Mouse (Mus musculus) neural tube, embryonic 12.5 days (tissue): ENCODE measurements at regions not wholly inside any gene's neighbourhood (a gene's known extent, or its start where the extent isn't known, plus 50 kb on each side); places are given as distances from the start of the nearest gene placed in this dataset.

Experiments used
- ATAC-seq: fragments of 200-750 bp; cut with Nextera tagmentation; 2 replicates; pipeline ENCODE4 v1.8.0; 2017; ENCODE audit warnings: low read depth, mild to moderate bottlenecking, moderate TSS enrichment, moderate library complexity; ENCODE audit not compliant: low FRiP score
- H3K27ac ChIP-seq: fragments of 300-500 bp; sonication (generic); 2 replicates; pipeline ENCODE4 v1.5.1; 2016
- H3K27me3 ChIP-seq: fragments of 300-500 bp; sonication (generic); replicated peaks from 2 replicates; pipeline ENCODE4 v1.6.1; 2016; ENCODE audit warnings: mild to moderate bottlenecking
- H3K36me3 ChIP-seq: fragments of 300-500 bp; sonication (generic); 2 replicates; pipeline ENCODE4 v1.6.1; 2016; ENCODE audit warnings: mild to moderate bottlenecking
- H3K4me1 ChIP-seq: fragments of 300-500 bp; sonication (generic); 2 replicates; pipeline ENCODE4 v1.6.1; 2016
- H3K4me2 ChIP-seq: fragments of 300-500 bp; sonication (generic); replicated peaks from 2 replicates; pipeline ENCODE4 v1.6.1; 2016; ENCODE audit warnings: mild to moderate bottlenecking
- H3K4me3 ChIP-seq: fragments of 300-500 bp; sonication (generic); 2 replicates; pipeline ENCODE4 v1.5.1; 2016
- H3K9ac ChIP-seq: fragments of 300-500 bp; sonication (generic); 2 replicates; pipeline ENCODE4 v1.6.1; 2016; ENCODE audit warnings: mild to moderate bottlenecking
- H3K9me3 ChIP-seq: fragments of 300-500 bp; sonication (generic); 2 replicates; pipeline ENCODE4 v1.6.1; 2016; ENCODE audit warnings: mild to moderate bottlenecking
- WGBS: fragments of 180-500 bp; shearing (Covaris S2); methylation state at CpG from one replicate; pipeline ENCODE4 v1.1.7; 2016; 5-methylcytosine and 5-hydroxymethylcytosine counted together

DNA sequence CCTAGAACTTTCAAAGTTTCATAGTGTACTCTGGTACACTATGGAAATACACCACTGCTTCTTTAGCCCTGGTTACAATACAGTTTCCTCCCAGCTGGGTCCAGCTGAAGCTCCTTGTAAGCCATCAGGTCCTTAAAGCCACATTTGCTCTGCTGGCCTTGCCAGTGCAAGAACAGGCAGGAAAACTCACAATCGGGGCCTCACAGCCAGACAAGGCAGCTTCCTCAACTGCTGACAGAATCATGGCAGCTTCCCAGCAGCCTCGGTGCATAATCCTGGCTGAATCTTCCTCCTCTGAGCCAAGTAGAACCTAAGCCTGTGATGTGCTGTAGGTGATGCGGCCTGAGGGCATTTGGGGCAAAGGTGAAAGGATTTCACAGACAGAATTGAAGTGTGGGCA is 320.5 kb upstream of the Zmiz1 start:
- WGBS: 92% methylated on average over 3 of the region's 3 CpGs

GRCm38 (mm10) chr14:25141933-25142332 is 317.1 kb upstream of the Zmiz1 start:
- no peaks in the 10 kb centered on the region for H3K27me3 ChIP-seq
- no peak overlapping the region for H3K4me3 ChIP-seq
- ATAC-seq: no peak
- no peaks in the 10 kb centered on the region for H3K4me1 ChIP-seq
- H3K9ac ChIP-seq: no peak overlapping the region
- no peaks in the 10 kb centered on the region for H3K36me3 ChIP-seq
- H3K4me2 ChIP-seq: no peak overlapping the region
- H3K27ac ChIP-seq: no peak overlapping the region
- WGBS: 47% methylated on average over 9 of the region's 9 CpGs
- no peaks in the 10 kb centered on the region for H3K9me3 ChIP-seq

More for the DNA sequence above, 320.5 kb upstream of the Zmiz1 start:
- Histone ChIP-seq H3K4me2 (no peak overlapping the region), H3K9me3 (no peaks in the 10 kb centered on the region), H3K9ac (no peak overlapping the region), H3K4me1 (peaks cover 5% of the 10 kb centered on the region; the same call in 1 of the 2 replicates), H3K36me3 (no peaks in the 10 kb centered on the region), H3K27ac (no peak overlapping the region), H3K4me3 (no peak overlapping the region), H3K27me3 (no peaks in the 10 kb centered on the region)
- no peak for ATAC-seq

GRCm38 (mm10) chr14:25143051-25143450 is 315.9 kb upstream of the Zmiz1 start:
- WGBS: 90% methylated on average over 4 of the region's 4 CpGs
- ATAC-seq: no peak
- H3K9ac ChIP-seq: no peak overlapping the region
- H3K4me2 ChIP-seq: no peak overlapping the region
- H3K27me3 ChIP-seq: no peaks in the 10 kb centered on the region
- H3K9me3 ChIP-seq: no peaks in the 10 kb centered on the region
- no peak overlapping the region for H3K27ac ChIP-seq
- no peaks in the 10 kb centered on the region for H3K4me1 ChIP-seq
- no peaks in the 10 kb centered on the region for H3K36me3 ChIP-seq
- no peak overlapping the region for H3K4me3 ChIP-seq

GRCm38 (mm10) chr14:25147731-25148130 is 311.3 kb upstream of the Zmiz1 start:
- no peak for ATAC-seq
- no peak overlapping the region for H3K4me2 ChIP-seq
- 89% methylated on average over 2 of the region's 2 CpGs for WGBS
- H3K27ac ChIP-seq: no peak overlapping the region
- no peaks in the 10 kb centered on the region for H3K36me3 ChIP-seq
- H3K4me1 ChIP-seq: no peaks in the 10 kb centered on the region
- no peaks in the 10 kb centered on the region for H3K27me3 ChIP-seq
- H3K4me3 ChIP-seq: no peak overlapping the region
- H3K9me3 ChIP-seq: no peaks in the 10 kb centered on the region
- no peak overlapping the region for H3K9ac ChIP-seq

DNA sequence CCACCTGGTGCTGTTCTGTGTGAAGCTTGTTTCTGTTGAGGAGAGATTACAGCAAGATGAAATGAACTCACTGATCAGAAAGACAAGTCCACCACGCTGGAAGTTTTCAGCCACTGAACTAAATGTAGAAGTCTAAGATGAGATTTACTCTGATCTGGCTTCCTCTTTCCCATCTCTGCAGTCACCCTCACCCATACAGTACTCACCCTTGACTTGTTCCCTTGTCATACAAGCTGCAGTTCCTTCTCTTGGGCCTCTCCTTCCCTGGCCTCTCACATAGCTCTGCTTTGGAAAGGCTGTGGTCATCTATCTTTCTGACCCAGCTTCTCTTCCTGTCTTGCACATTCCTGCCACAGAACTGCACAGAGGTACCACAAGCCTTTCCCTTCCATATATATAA is 308.0 kb upstream of the Zmiz1 start:
- Histone ChIP-seq H3K9ac (no peak overlapping the region), H3K4me1 (no peaks in the 10 kb centered on the region), H3K4me3 (no peak overlapping the region), H3K27ac (no peak overlapping the region), H3K9me3 (no peaks in the 10 kb centered on the region), H3K36me3 (no peaks in the 10 kb centered on the region), H3K4me2 (no peak overlapping the region), H3K27me3 (no peaks in the 10 kb centered on the region)
- no peak for ATAC-seq
- WGBS: 93% methylated on average over 1 of the region's 1 CpGs

DNA sequence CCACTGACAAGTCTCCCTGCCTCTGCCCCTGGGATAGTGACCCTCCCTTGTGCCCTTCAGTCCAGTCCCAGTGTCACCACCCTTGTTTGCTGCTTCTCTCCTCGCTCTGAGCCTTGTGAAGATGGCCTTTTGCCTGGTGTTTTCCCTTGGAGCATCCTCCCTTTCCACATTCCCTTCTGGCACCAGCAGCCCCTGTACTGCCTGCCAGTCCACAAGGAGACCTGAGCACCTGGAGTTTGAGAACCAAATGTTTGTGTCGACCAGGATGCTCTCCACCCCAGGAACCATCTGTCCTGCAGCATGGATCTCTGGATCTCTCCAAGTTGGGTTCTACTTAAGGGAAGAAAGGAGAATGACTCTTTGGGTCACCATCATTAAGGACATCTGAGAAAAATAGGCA is 307.5 kb upstream of the Zmiz1 start:
- WGBS: 83% methylated on average over 2 of the region's 2 CpGs
- Histone ChIP-seq H3K27me3 (no peaks in the 10 kb centered on the region), H3K27ac (no peak overlapping the region), H3K9ac (no peak overlapping the region), H3K36me3 (no peaks in the 10 kb centered on the region), H3K9me3 (no peaks in the 10 kb centered on the region), H3K4me1 (no peaks in the 10 kb centered on the region), H3K4me2 (no peak overlapping the region), H3K4me3 (no peak overlapping the region)
- ATAC-seq: no peak

DNA sequence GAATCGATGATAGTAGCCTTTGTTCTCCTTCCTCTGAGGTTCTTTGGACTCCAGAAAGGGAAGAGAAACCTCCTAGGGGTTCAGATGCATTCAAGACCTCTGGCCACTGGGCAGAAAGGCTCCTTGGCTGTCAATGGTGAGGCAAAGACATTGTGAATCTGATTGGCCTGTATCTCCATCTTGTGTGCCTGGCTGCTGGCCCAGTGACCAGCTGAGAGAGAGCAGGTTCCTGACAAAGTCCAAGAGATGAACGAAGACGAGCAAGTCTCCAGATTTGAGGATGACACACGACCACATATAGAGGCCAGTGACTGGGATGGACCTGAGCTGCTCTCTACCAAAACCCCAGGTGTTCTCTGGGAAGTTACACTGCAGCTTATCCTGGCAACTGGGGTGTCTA is 305.4 kb upstream of the Zmiz1 start:
- H3K9me3 ChIP-seq: no peaks in the 10 kb centered on the region
- no peak overlapping the region for H3K4me3 ChIP-seq
- H3K36me3 ChIP-seq: no peaks in the 10 kb centered on the region
- no peak for ATAC-seq
- 86% methylated on average over 4 of the region's 4 CpGs for WGBS
- no peaks in the 10 kb centered on the region for H3K27me3 ChIP-seq
- H3K9ac ChIP-seq: no peak overlapping the region
- H3K27ac ChIP-seq: no peak overlapping the region
- no peaks in the 10 kb centered on the region for H3K4me1 ChIP-seq
- no peak overlapping the region for H3K4me2 ChIP-seq

- Histone ChIP-seq H3K9me3 (no peaks in the 10 kb centered on the region), H3K27me3 (no peaks in the 10 kb centered on the region), H3K27ac (no peak overlapping the region), H3K4me1 (no peaks in the 10 kb centered on the region), H3K4me3 (no peak overlapping the region), H3K36me3 (no peaks in the 10 kb centered on the region), H3K4me2 (no peak overlapping the region), H3K9ac (no peak overlapping the region)
- WGBS: 81% methylated on average over 8 of the region's 8 CpGs
- no peak for ATAC-seq
Measured at GRCm38 (mm10) chr14:25154180-25154579, 304.8 kb upstream of the Zmiz1 start.

GRCm38 (mm10) chr14:25155008-25155783 is 303.8 kb upstream of the Zmiz1 start:
- Histone ChIP-seq H3K27me3 (no peaks in the 10 kb centered on the region), H3K9ac (no peak overlapping the region), H3K36me3 (no peaks in the 10 kb centered on the region), H3K4me3 (no peak overlapping the region), H3K4me1 (no peaks in the 10 kb centered on the region), H3K4me2 (no peak overlapping the region), H3K9me3 (no peaks in the 10 kb centered on the region), H3K27ac (no peak overlapping the region)
- ATAC-seq: no peak
- WGBS: 78% methylated on average over 7 of the region's 7 CpGs

DNA sequence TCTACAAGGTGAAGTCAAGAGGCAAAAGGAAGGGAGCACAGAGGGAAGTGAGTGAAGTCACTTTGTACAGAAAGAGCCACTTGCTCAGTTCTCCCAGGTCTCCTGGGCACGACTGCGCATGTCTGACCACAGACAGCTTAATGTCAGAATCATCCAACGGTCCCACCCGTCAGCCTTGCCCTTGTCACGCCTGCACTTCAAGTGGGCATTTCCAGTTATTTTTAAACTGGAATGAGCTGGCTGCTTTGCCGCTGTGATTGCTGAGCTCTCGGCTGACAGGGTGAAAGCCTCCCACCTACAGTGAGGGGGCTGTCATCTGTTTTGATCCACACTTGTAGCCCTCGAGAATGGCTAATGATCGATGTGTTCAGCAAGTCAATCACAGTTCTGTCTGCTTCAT is 302.8 kb upstream of the Zmiz1 start:
- Histone ChIP-seq H3K4me3 (no peak overlapping the region), H3K4me2 (no peak overlapping the region), H3K9ac (no peak overlapping the region), H3K9me3 (no peaks in the 10 kb centered on the region), H3K4me1 (no peaks in the 10 kb centered on the region), H3K27ac (no peak overlapping the region), H3K36me3 (no peaks in the 10 kb centered on the region), H3K27me3 (no peaks in the 10 kb centered on the region)
- WGBS: 78% methylated on average over 9 of the region's 9 CpGs
- ATAC-seq: no peak

GRCm38 (mm10) chr14:25161684-25162321 is 297.2 kb upstream of the Zmiz1 start:
- WGBS: 88% methylated on average over 8 of the region's 8 CpGs
- H3K4me3 ChIP-seq: no peak overlapping the region
- ATAC-seq: no peak

DNA sequence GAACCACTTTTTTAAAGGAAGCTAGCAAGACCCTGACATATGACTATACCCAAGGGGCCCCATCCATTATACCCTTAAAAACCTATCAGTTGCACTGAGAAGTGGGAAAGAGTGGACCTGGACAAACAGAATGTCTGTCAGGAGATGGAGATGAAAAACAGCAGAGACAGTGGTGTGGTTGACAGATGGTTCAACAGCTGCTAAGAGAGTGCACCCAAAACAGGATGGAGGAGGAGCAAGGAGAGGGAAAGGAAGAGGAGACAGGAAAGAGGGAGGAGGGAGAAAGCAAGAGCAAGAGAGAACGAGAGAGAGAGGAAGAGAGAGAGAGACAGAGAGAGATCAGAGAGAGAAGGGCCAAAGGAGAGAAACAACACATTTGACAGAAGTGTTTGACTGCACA is 292.8 kb upstream of the Zmiz1 start:
- Histone ChIP-seq H3K9me3 (no peaks in the 10 kb centered on the region), H3K4me3 (no peak overlapping the region), H3K4me2 (no peak overlapping the region), H3K9ac (no peak overlapping the region), H3K36me3 (no peaks in the 10 kb centered on the region), H3K27ac (no peak overlapping the region), H3K4me1 (no peaks in the 10 kb centered on the region), H3K27me3 (no peaks in the 10 kb centered on the region)
- WGBS: 56% methylated on average over 1 of the region's 1 CpGs
- ATAC-seq: no peak

More at GRCm38 (mm10) chr14:25161684-25162321, 297.2 kb upstream of the Zmiz1 start:
- Histone ChIP-seq H3K27me3 (no peaks in the 10 kb centered on the region), H3K4me2 (no peak overlapping the region), H3K4me1 (no peaks in the 10 kb centered on the region), H3K9me3 (no peaks in the 10 kb centered on the region), H3K9ac (no peak overlapping the region), H3K27ac (no peak overlapping the region), H3K36me3 (no peaks in the 10 kb centered on the region)

GRCm38 (mm10) chr14:25167604-25168003 is 291.4 kb upstream of the Zmiz1 start:
- ATAC-seq: no peak
- 68% methylated on average over 4 of the region's 4 CpGs for WGBS
- no peak overlapping the region for H3K9ac ChIP-seq

More at GRCm38 (mm10) chr14:25167604-25168003, 291.4 kb upstream of the Zmiz1 start:
- no peak overlapping the region for H3K4me2 ChIP-seq
- no peak overlapping the region for H3K27ac ChIP-seq
- no peaks in the 10 kb centered on the region for H3K27me3 ChIP-seq
- no peak overlapping the region for H3K4me3 ChIP-seq
- H3K9me3 ChIP-seq: no peaks in the 10 kb centered on the region
- no peaks in the 10 kb centered on the region for H3K4me1 ChIP-seq
- no peaks in the 10 kb centered on the region for H3K36me3 ChIP-seq
